Mouse (Mus musculus): ENCODE measurements around the gene Olfr1123. TPM values are rescaled to one million over a fixed set of nuclear protein-coding genes. Genes with fewer than 3 reads are reported as not detected.

The Olfr1123 gene
- total and polyA plus RNA-seq, 3 experiments: not detected

- no peak overlapping the region for H3K4me3 ChIP-seq (ENCODE audit: control insufficient read depth in 1 of 2, insufficient read depth in 1 of 2, low read depth in 2 of 2, low read length in 2 of 2)
- no peak for TF ChIP-seq ZKSCAN1 (IDR thresholded peaks at IDR 0.05; ENCODE audit: low read depth, low read length)
- TF ChIP-seq RAD21 (IDR thresholded peaks at IDR 0.05; ENCODE audit: low read depth, low read length): no peak
- no peak for TF ChIP-seq MAZ (IDR thresholded peaks at IDR 0.05; ENCODE audit: low read depth, low read length)
- TF ChIP-seq TBP (IDR thresholded peaks at IDR 0.05; ENCODE audit: low read depth, low read length): no peak
- no peak for TF ChIP-seq E2F4 (IDR thresholded peaks at IDR 0.05; ENCODE audit: borderline replicate concordance, low read depth, low read length)
- TF ChIP-seq USF1 (IDR thresholded peaks at IDR 0.05; ENCODE audit: low read depth, low read length): no peak
- no peak for TF ChIP-seq EP300 (IDR thresholded peaks at IDR 0.05; ENCODE audit: low read depth in 1 of 2, low read length in 2 of 2)
- TF ChIP-seq POLR2AphosphoS5 (IDR thresholded peaks at IDR 0.05; ENCODE audit: borderline replicate concordance, low read depth, low read length): no peak
- no peak for TF ChIP-seq GATA1 (IDR thresholded peaks at IDR 0.05; ENCODE audit: low read depth, low read length)
- no peak for TF ChIP-seq ZNF384 (IDR thresholded peaks at IDR 0.05; ENCODE audit: low read depth, low read length)
- TF ChIP-seq MAX (IDR thresholded peaks at IDR 0.05; ENCODE audit: low read length): no peak
- no peak for TF ChIP-seq POLR2A (IDR thresholded peaks at IDR 0.05; ENCODE audit: control insufficient read depth in 1 of 2, insufficient read depth in 1 of 2, low read depth in 1 of 2, low read length in 2 of 2, poor library complexity in 1 of 2)
- TF ChIP-seq GABPA (IDR thresholded peaks at IDR 0.05; ENCODE audit: low read depth, low read length): no peak
- TF ChIP-seq ZMIZ1 (IDR thresholded peaks at IDR 0.05; ENCODE audit: low read depth, low read length): no peak
- no peak for TF ChIP-seq ZC3H11A (IDR thresholded peaks at IDR 0.05; ENCODE audit: low read depth, low read length)
- no peak for TF ChIP-seq MYC (IDR thresholded peaks at IDR 0.05; ENCODE audit: low read depth, low read length)
- no peak for TF ChIP-seq BHLHE40 (IDR thresholded peaks at IDR 0.05; ENCODE audit: borderline replicate concordance, low read depth, low read length)
- TF ChIP-seq TCF12 (IDR thresholded peaks at IDR 0.05; ENCODE audit: low read depth, low read length): no peak
- no peak for TF ChIP-seq ELF1 (IDR thresholded peaks at IDR 0.05; ENCODE audit: low read depth, low read length)
- no peaks in the 10 kb centered on the region for H3K27me3 ChIP-seq (ENCODE audit: control insufficient read depth in 1 of 2, insufficient read depth in 2 of 2, low read length in 2 of 2)
- no peak overlapping the region for H3K27ac ChIP-seq (ENCODE audit: control insufficient read depth, low read depth, low read length)
- H3K9ac ChIP-seq (ENCODE audit: control insufficient read depth, low read depth, low read length, poor library complexity, severe bottlenecking): no peak overlapping the region
- no peak for DNase-seq (ENCODE audit: low read depth, low spot score)
- H3K36me3 ChIP-seq (ENCODE audit: control insufficient read depth in 1 of 2, insufficient read depth in 2 of 2, low read length in 2 of 2): no peaks in the 10 kb centered on the region
- no peaks in the 10 kb centered on the region for H3K4me1 ChIP-seq (ENCODE audit: control insufficient read depth in 1 of 2, insufficient read depth in 2 of 2, low read length in 2 of 2)
- H3K79me2 ChIP-seq (ENCODE audit: control insufficient read depth, insufficient read depth, low read length, poor library complexity): no peaks in the 10 kb centered on the region
- no peaks in the 10 kb centered on the region for H3K9me3 ChIP-seq (replicated peaks; ENCODE audit: insufficient read depth, low read length)
Measured at GRCm38 (mm10) chr2:87437731-87438130, 21.3 kb downstream of the Olfr1123 start.

GRCm38 (mm10) chr2:87453662-87454061 is 37.2 kb downstream of the Olfr1123 start, which contains the start of gene Olfr1126:
Olfr1126 (plus strand) TSS chr2:87453962.
- H3K4me1 ChIP-seq (ENCODE audit: control insufficient read depth in 1 of 2, insufficient read depth in 2 of 2, low read length in 2 of 2): no peaks in the 10 kb centered on the region
- no peak for DNase-seq (ENCODE audit: low read depth, low spot score)
- no peaks in the 10 kb centered on the region for H3K27me3 ChIP-seq (ENCODE audit: control insufficient read depth in 1 of 2, insufficient read depth in 2 of 2, low read length in 2 of 2)
- no peak within 1 kb of the TSS for H3K9ac ChIP-seq (ENCODE audit: control insufficient read depth, low read depth, low read length, poor library complexity, severe bottlenecking)
- no peaks in the 10 kb centered on the region for H3K36me3 ChIP-seq (ENCODE audit: control insufficient read depth in 1 of 2, insufficient read depth in 2 of 2, low read length in 2 of 2)
- no peak within 1 kb of the TSS for H3K27ac ChIP-seq (ENCODE audit: control insufficient read depth, low read depth, low read length)
- no peaks in the 10 kb centered on the region for H3K79me2 ChIP-seq (ENCODE audit: control insufficient read depth, insufficient read depth, low read length, poor library complexity)
- no peak for TF ChIP-seq MYC (IDR thresholded peaks at IDR 0.05; ENCODE audit: low read depth, low read length)
- TF ChIP-seq SMC3 (IDR thresholded peaks at IDR 0.05; ENCODE audit: low read depth, low read length): no peak
- no peaks in the 10 kb centered on the region for H3K9me3 ChIP-seq (replicated peaks; ENCODE audit: insufficient read depth, low read length)
- no peak within 1 kb of the TSS for H3K4me3 ChIP-seq (ENCODE audit: control insufficient read depth in 1 of 2, insufficient read depth in 1 of 2, low read depth in 2 of 2, low read length in 2 of 2)
